Mouse (Mus musculus) liver, embryonic 14.5 days (tissue): ENCODE results near the gene Rmnd5a.

Experiments used
- CTCF ChIP-seq: IDR thresholded peaks from 2 replicates; pipeline ENCODE4 v1.5.1; 2016; ENCODE audit warnings: antibody characterized with exemption, low read depth, control low read depth
- EP300 ChIP-seq: IDR thresholded peaks from 2 replicates; pipeline ENCODE4 v1.6.1; 2016; ENCODE audit warnings: antibody characterized with exemption, low read depth

- no peak for TF ChIP-seq CTCF
- no peak for TF ChIP-seq EP300
Observed at GRCm38 (mm10) chr6:71486867-71487266, 46.4 kb upstream of the Rmnd5a start.
